Mouse (Mus musculus) NIH3T3 (cell line): Measurements from ENCODE around the gene 1700109H08Rik.
"Not testable (repeated sequence)": the region's sequence is repeated elsewhere in the genome, so short reads cannot be mapped to it uniquely, and the experiment has no call there.

Experiments
- DNase-seq: peaks from one replicate; pipeline ENCODE4 v3.0.0-alpha.2; 2012; ENCODE audit warnings: low read depth

Gene 1700109H08Rik

GRCm38 (mm10) chr5:3598766-3599165 is 27.4 kb downstream of the 1700109H08Rik start:
- DNase-seq = no peak

- DNase-seq = no peak
Observed at GRCm38 (mm10) chr5:3600298-3600697, 28.9 kb downstream of the 1700109H08Rik start.

- DNase-seq = peak; percentile 5
Observed at GRCm38 (mm10) chr5:3600790-3601189, 29.4 kb downstream of the 1700109H08Rik start.

GRCm38 (mm10) chr5:3607114-3607513 is 35.7 kb downstream of the 1700109H08Rik start:
- DNase-seq = no peak

GRCm38 (mm10) chr5:3609241-3609640 is 37.9 kb downstream of the 1700109H08Rik start:
- no peak for DNase-seq

- not testable (repeated sequence) for DNase-seq
Observed at GRCm38 (mm10) chr5:3611835-3612234, 40.5 kb downstream of the 1700109H08Rik start.

- DNase-seq = no peak
Observed at GRCm38 (mm10) chr5:3620486-3620885, 49.1 kb downstream of the 1700109H08Rik start.

- DNase-seq = no peak
Observed at GRCm38 (mm10) chr5:3630055-3630454, 58.7 kb downstream of the 1700109H08Rik start.

GRCm38 (mm10) chr5:3631512-3632271 is 60.3 kb downstream of the 1700109H08Rik start:
- DNase-seq = no peak

GRCm38 (mm10) chr5:3632285-3632684 is 60.9 kb downstream of the 1700109H08Rik start:
- DNase-seq = no peak

GRCm38 (mm10) chr5:3633315-3633714 is 61.9 kb downstream of the 1700109H08Rik start:
- DNase-seq = no peak

GRCm38 (mm10) chr5:3633951-3634350 is 62.6 kb downstream of the 1700109H08Rik start:
- DNase-seq = peak; percentile 47
